Mouse (Mus musculus): ENCODE measurements around the gene Tfap2d. TPM values are rescaled to one million over a fixed set of nuclear protein-coding genes. Genes with fewer than 3 reads are reported as not detected.

Tfap2d gene
- polyA plus RNA-seq, 1 experiment from 2014 or later, result not detected

DNA sequence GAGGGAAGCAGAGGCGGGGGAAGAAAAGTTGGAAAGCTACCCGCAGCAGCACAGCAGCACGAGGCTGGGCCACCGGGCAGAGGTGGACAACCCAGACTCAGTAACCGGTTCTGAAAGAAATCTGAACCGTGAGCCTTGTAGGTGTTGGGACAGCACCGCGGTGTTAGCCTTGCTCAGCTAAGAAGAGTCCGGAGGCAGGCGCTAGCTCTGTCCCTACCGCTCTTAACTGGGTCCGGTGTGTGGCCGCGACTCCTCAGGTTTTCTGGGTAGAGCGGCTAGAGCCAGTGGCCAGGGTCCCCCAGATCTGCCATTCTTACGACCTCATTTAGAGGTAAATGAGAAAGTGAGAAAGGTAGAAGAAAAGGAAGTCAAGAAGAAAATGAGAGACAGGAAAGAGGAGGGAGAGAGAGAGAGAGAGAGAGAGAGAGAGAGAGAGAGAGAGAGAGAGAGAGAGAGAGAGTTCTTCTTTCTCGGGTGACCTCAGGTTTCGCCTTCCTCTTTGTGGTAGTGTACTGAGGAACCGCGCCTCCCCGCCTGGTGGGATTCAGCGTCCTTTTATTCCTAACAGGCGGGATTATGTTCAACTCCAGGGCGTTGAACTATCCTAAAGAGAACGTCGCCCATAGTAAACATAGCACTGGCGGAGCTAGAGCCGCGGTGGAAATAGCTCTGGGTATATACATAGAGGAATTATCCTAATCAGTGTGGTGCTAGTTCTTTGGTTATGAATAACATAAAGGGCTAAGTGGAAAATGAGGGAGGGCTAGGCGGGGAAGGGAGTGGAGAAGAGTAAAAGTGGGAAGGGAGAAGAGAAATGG lies 107.6 kb downstream of the Tfap2d start:
- TF ChIP-seq CTCF (IDR thresholded peaks at IDR 0.05), result no peak
- DNase-seq (ENCODE audit: low read depth, low spot score) (no peak), ATAC-seq (no peak)
- in situ Hi-C loops (cut with MboI; ENCODE audit: low pct_unique_long_range_greater_than_20kb), result loop anchor here (25.0 kb wide), 1 partner anchor 1302 kb away; no protein-coding TSS in a partner anchor
- CTCF ChIA-PET, result no interaction called here
- POLR2A ChIA-PET, result no interaction called here
- peaks cover 65% of the 10 kb centered on the region for H3K27me3 ChIP-seq

DNA sequence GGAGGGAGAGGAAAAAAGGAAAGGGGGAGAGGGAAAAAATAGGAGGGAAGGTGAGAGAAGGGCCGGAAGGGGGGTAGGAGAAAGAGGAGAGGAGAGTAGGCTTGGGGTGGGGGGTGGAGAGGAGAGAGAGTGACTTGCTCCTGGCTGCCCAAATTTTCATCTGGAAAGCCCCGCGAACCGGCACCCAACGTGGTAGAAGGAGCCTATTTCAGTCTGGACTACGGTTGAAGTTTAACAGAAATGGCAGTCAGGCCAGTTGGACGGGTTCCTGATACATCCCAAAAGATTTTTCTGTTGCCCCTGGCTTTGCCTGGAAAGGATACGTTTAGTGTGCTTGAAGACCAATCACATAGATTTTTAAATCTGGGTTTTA lies 108.2 kb downstream of the Tfap2d start:
- ChIA-PET POLR2A (no interaction called here), CTCF (no interaction called here)
- no peak for DNase-seq (ENCODE audit: low read depth, low spot score)
- in situ Hi-C loops (cut with MboI; ENCODE audit: low pct_unique_long_range_greater_than_20kb), result loop anchor here (25.0 kb wide), 1 partner anchor 1301 kb away; no protein-coding TSS in a partner anchor
- TF ChIP-seq CTCF (IDR thresholded peaks at IDR 0.05), result no peak
- H3K27me3 ChIP-seq, result peaks cover 70% of the 10 kb centered on the region
- ATAC-seq, result no peak

DNA sequence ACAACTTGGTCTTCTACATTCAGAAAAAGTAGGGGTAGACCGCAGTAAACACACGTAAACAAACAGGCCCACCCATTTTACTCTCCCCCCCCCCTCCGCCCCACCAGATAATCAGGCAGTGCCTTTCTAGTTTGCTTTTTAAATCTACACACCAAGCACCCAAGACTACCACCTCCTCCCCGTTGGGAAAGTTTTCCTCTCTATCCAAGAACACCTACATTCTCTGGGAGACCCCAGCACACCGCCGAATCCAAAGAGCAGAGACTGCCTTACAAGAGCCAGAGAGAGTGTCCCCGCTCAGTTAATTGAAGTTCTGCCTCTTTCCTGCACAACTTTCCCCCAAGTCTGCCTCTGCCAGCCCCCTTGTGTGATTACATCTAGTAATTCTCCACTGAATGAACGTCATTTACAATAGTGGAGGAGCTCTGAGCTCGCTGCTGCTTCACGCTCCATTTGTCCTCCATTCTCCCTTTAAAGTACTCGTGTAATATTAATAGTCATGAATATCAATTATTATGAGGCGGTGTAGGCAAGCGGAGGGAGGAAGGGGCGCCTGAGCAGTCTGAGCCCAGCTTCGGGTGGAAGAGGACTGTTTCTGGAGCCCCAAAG lies 108.8 kb downstream of the Tfap2d start:
- H3K27me3 ChIP-seq, result peaks cover 74% of the 10 kb centered on the region
- DNase-seq (ENCODE audit: low read depth, low spot score), result no peak
- no peak for TF ChIP-seq CTCF (IDR thresholded peaks at IDR 0.05)
- in situ Hi-C loops (cut with MboI; ENCODE audit: low pct_unique_long_range_greater_than_20kb), result loop anchor here (25.0 kb wide), 1 partner anchor 1301 kb away; no protein-coding TSS in a partner anchor
- ChIA-PET CTCF (no interaction called here), POLR2A (no interaction called here)
- no peak for ATAC-seq

DNA sequence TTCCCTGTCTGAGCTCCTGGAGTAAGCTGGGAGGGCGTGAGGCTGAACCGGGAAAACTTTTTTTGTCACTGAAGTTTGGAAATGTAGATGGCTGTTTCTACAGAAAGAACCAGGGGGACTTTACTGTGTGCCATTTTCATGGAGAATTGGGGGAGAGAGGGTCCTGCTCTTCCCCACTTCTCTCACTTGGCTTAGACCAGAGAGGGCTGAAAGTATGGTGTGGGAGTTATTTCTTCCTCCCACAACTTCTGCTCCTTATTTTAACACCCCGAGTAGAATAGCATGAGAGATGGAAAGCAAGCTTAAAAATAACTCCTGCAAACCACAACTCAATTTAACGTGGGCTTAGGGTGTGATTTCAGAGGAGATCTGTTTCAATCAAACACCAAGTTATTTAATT lies 109.9 kb downstream of the Tfap2d start:
- in situ Hi-C loops (cut with MboI; ENCODE audit: low pct_unique_long_range_greater_than_20kb), result loop anchor here (25.0 kb wide), 1 partner anchor 1300 kb away; no protein-coding TSS in a partner anchor
- no peak for TF ChIP-seq CTCF (IDR thresholded peaks at IDR 0.05)
- DNase-seq (ENCODE audit: low read depth, low spot score) (no peak), ATAC-seq (no peak)
- POLR2A ChIA-PET, result no interaction called here
- CTCF ChIA-PET, result no interaction called here
- peaks cover 69% of the 10 kb centered on the region for H3K27me3 ChIP-seq

DNA sequence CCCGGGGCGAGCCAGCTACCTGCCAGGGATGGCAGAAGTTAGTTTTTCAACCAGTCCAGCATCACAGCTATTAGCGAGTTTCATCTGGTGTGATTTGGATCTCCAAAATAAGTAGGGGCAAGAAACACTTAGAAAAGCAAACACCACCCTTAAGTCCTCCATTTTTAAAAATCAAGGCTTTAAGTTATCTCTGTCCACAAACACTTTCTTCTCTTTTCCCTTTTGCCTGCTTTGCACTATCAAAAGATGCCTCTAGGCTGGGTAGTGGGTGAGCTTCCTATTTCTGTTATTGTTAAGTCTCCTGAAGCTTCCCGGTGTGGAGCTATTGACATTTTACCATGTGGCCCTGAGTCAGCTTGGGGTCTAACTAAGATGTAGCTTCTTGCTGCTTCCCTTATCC lies 110.3 kb downstream of the Tfap2d start:
- DNase-seq (ENCODE audit: low read depth, low spot score) (no peak), ATAC-seq (no peak)
- in situ Hi-C loops (cut with MboI; ENCODE audit: low pct_unique_long_range_greater_than_20kb), result loop anchor here (25.0 kb wide), 1 partner anchor 1299 kb away; no protein-coding TSS in a partner anchor
- ChIA-PET POLR2A (no interaction called here), CTCF (no interaction called here)
- peaks cover 69% of the 10 kb centered on the region for H3K27me3 ChIP-seq
- no peak for TF ChIP-seq CTCF (IDR thresholded peaks at IDR 0.05)

DNA sequence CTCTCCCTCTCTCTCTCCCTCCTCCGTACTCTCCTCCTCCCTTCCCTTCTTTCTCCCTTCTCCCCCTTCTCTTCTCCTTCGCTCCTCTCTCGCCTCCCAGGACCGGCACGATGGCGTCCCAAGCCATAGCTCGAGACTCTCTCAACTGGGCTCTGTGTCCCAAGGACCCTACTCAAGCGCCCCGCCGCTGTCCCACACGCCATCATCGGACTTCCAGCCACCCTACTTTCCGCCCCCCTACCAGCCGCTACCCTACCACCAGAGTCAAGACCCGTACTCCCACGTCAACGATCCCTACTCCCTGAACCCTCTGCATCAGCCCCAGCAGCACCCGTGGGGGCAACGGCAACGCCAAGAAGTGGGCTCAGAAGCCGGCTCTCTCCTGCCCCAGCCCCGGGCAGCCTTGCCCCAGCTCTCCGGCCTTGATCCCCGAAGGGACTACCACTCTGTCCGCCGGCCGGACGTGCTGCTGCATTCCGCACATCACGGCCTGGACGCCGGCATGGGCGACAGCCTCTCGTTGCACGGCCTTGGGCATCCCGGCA lies 111.1 kb downstream of the Tfap2d start:
- in situ Hi-C loops (cut with MboI; ENCODE audit: low pct_unique_long_range_greater_than_20kb), result loop anchor here (25.0 kb wide), 1 partner anchor 1298 kb away; no protein-coding TSS in a partner anchor
- ChIA-PET POLR2A (no interaction called here), CTCF (no interaction called here)
- peaks cover 72% of the 10 kb centered on the region for H3K27me3 ChIP-seq
- DNase-seq (ENCODE audit: low read depth, low spot score) (no peak), ATAC-seq (no peak)
- no peak for TF ChIP-seq CTCF (IDR thresholded peaks at IDR 0.05)

Other genes with a start within 250 kb of the Tfap2d start
- gene Tfap2b, start 105.9 kb downstream of the Tfap2d start, polyA plus RNA-seq (2021), result not detected

Measured in Patski (cell line).